Mouse (Mus musculus) kidney, postnatal 4 days (tissue): ENCODE results near the gene Cped1.
A peak's percentile ranks its signal among the peaks of the same experiment; 100 is the strongest.
"Not testable (repeated sequence)": the region's sequence is repeated elsewhere in the genome, so short reads cannot be mapped to it uniquely, and the experiment has no call there.

Source experiments
- DNase-seq, 2 experiments: peaks; one replicate each; pipeline ENCODE4 v3.0.0; 2021; ENCODE audit warnings: mixed read lengths in 2 of 2

The Cped1 gene

GRCm38 (mm10) chr6:22086056-22086455, 100.3 kb downstream of the Cped1 start:
- no peak for DNase-seq

GRCm38 (mm10) chr6:22088346-22089064, 102.8 kb downstream of the Cped1 start:
- DNase-seq = peak; percentile 83

GRCm38 (mm10) chr6:22091773-22092172, 106.1 kb downstream of the Cped1 start:
- no peak for DNase-seq

DNA sequence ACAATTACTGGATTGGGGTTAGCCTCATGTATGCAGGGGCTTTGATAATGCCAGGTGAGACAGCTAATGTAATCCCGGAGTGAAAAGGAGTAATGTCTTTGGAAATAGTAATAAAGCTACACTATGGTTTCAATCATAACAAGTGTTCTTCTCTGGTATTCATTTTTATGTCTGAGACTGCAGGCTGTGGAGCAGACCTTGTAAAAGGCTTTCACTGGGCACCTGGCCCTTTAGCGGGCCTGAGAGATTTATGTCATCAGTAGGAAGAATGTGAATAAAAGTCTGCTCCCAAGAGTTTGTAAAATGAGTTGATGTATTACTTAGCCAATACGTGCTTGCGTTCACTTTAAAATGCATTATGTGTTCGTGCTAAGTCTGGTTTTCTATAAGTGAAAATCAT, 108.1 kb downstream of the Cped1 start:
- DNase-seq = no peak

DNA sequence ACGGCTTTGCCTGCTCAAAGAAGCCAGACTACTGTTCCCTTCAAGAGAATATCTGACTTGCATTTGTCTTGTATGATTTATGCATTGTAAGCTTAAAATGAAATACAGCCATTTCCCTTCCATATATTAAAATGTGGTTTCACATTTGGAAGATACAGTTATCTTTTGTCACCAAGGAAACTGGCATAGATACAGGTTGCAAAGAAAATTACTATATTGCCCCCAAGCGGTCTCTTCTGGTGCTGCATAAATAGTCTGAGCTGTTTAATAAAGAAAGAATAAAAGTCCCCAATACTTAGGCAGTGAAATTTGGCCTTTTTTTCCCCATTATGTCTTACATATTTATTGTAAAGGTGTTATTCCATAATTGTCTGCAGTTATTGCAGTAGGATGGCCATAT, 112.0 kb downstream of the Cped1 start:
- peak; percentile 48 to 50 for DNase-seq

DNA sequence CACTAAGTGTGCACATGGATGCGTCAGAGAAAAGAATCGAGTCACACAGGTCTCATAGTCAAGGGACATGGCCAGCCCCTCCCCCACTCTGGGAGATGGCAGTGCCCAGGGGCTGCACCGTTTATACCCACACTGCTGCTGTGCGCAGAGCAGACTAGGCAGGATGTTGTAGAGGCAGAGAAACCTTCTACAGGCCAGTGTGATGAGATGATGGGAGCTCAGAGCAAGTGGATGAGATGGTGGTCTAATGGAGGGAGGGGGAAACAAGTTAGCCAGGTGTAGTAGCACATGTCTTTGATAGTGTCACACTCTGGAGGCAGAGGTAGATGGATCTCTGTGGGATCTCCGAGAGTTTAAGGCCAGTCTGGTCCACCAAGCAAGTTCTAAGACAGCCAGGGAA, 114.1 kb downstream of the Cped1 start:
- no peak for DNase-seq

DNA sequence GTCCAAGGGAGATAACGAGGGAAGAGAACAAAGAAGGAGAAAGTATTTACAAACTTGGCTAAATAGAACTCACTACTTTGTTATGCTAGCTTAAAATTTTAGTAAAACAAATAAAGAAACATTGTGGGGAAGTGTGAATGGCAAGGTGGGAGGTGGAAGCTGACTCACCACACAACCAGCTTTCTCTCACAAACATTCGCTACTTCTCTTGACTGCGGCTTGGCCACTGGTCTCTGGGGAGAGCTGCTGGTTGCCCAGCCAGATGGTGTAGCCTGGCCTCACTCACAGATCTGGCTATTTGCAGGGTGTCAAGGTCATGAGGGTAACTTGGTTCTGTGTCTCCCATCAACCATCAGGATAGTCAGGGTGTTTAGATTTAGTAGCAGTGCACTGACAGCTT, 116.2 kb downstream of the Cped1 start:
- no peak for DNase-seq

- no peak for DNase-seq
Measured at GRCm38 (mm10) chr6:22102752-22103151, 117.0 kb downstream of the Cped1 start.

DNA sequence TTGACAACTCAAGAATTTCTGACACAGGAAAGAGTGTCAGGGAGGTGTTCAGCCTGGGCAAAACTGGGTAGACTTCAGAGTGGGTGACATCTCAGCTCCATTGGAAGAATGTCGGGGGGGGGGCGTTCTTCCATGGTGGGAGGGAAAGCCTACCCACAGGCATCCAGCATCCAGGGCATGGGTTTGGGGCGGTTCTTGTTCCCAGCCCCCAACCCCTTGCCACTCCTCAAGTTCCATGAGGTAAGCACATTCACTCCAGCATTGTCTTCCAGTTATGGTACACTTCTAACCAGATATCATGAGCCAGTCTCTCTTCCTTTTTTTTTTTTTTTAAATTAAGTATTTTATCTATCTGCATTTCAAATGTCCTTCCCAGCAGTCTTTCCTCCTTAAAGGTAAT, 118.0 kb downstream of the Cped1 start:
- no peak for DNase-seq

GRCm38 (mm10) chr6:22104211-22104610, 118.5 kb downstream of the Cped1 start:
- no peak for DNase-seq

- DNase-seq = no peak
Measured at GRCm38 (mm10) chr6:22114079-22114478, 128.4 kb downstream of the Cped1 start.

- DNase-seq = no peak
Measured at GRCm38 (mm10) chr6:22116679-22117078, 131.0 kb downstream of the Cped1 start.

GRCm38 (mm10) chr6:22122080-22122479, 136.4 kb downstream of the Cped1 start:
- peak; percentile 25 to 39 for DNase-seq

- no peak for DNase-seq
Measured at GRCm38 (mm10) chr6:22122693-22123092, 137.0 kb downstream of the Cped1 start.

DNA sequence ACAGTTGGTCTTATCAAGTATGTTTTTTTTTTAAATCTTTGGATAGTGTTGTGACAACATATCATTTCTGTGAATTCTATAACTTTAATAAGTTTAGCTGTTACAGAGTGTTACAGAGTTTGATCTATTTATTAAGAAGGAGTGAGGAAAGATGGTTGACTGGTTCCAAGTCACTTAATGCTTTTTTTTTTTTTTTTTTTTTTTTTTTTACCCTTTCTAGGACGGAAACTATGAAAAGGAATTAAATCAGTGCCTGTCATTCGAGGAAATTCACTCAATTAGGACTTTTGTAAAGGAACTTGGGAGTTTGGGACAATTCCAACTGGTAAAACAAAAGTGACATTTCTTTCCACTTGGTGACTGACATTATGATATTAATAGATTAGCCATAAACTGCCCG, 137.6 kb downstream of the Cped1 start:
- DNase-seq = no peak

- not testable (repeated sequence) for DNase-seq
Measured at GRCm38 (mm10) chr6:22124575-22125330, 139.0 kb downstream of the Cped1 start.

DNA sequence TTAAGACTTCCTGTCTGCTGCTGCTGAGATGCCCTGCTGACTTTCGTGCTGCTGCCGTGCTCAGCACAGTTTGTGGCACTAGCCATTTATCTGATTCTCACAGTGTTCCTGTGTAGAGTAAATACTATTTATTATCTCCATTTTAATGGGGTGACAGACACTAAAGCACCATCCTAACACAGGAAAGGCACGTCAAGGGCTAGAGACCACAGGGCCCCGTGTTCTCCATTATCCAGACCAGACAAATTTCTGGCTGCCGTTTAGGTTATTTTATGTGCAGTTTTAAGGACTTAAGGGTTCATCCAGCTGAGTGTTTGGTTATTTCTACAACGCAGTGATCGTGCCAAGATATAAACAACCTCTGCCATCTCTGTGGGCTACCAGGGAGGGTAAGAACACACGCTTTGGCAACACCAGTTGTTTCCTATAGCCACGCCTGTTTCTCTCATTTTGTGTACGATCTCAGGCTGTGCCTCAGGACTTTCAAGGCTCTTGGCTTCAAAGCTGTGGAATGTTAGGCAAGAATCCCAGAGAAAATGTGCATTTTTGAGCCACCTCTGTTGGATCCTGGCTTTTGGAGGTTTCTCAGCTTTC, 149.4 kb downstream of the Cped1 start:
- no peak for DNase-seq

DNA sequence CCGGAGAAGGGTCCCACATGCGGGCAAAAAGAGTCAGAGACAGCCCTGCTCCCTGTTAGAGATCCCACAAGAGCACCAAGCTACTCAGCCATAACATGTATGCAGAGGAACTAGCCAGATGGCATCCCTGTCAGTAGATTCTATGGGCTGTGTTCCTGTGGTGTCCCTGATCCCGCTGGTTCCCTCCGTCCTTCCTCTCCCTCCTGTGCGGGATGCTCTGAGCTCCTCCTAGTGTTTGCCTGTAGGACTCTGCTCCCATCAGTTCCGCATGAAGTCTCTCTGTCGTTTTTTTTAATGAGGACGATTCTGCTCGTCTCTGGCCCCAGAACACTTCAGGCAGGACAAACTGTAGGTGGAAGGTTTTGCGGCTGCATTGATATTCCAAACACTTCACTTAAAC, 151.1 kb downstream of the Cped1 start:
- DNase-seq = peak; percentile 8 to 19

GRCm38 (mm10) chr6:22140786-22141185, 155.1 kb downstream of the Cped1 start:
- DNase-seq = peak in 1 of 2 experiments; percentile 4

DNA sequence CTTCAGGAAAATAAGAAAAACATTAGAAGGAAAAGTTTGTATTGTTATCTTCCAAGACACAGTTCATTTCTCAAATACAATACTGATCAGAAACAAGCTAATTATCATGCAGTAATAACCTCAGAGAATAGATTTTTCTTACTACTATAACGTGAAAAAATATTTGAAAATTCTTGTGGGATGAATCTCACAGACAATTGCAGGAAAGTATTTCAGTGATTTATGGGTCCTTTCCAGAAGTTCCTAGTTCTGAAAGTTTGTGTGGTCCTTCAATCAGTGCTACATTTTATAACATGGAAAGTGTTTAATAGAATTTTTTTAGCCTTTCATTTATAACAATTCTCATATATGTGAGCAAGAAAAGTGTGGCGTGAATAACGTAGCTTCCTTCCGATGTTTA, 161.5 kb downstream of the Cped1 start:
- no peak for DNase-seq

- DNase-seq = no peak
Measured at GRCm38 (mm10) chr6:22148511-22148910, 162.8 kb downstream of the Cped1 start.

- peak in 1 of 2 experiments; percentile 8 for DNase-seq
Measured at GRCm38 (mm10) chr6:22157461-22157860, 171.7 kb downstream of the Cped1 start.

GRCm38 (mm10) chr6:22161944-22162343, 176.2 kb downstream of the Cped1 start:
- DNase-seq = no peak

GRCm38 (mm10) chr6:22168388-22168787, 182.7 kb downstream of the Cped1 start:
- no peak for DNase-seq
